Mouse (Mus musculus): ENCODE data around the gene Pkib. TPM values are rescaled to one million over a fixed set of nuclear protein-coding genes. Genes with fewer than 3 reads are reported as not detected.

Gene Pkib
- polyA plus RNA-seq, 1 experiment, result 384 TPM

DNA sequence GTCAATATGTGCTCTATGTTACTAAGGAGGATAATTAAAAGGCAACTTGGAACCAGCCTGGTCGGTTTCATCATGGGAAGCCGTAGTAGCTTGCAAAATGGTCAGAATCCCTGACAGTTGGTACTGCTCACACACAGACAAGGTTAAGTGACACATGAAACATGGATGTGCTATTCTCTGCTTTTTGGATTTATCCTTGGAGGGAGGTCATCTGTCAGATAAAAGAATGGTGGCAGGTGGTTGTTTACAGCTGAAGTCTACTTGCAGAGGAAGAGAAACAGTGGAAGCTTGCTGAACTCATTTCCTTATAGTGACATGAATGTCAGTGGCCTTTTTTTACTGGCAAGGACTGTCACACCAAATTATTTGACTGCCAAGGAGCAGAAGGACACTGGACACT is 32.5 kb downstream of the Pkib start:
- H3K4me1 ChIP-seq (ENCODE audit: control insufficient read depth, insufficient read depth, low read length), result no peaks in the 10 kb centered on the region
- no peaks in the 10 kb centered on the region for H3K27me3 ChIP-seq (ENCODE audit: control insufficient read depth, insufficient read depth, low read length)
- H3K27ac ChIP-seq (ENCODE audit: control insufficient read depth, insufficient read depth, low read depth, low read length), result no peak overlapping the region
- TF ChIP-seq CTCF (IDR thresholded peaks at IDR 0.05; ENCODE audit: control insufficient read depth, insufficient read depth, insufficient replicate concordance, low read depth, low read length) (no peak), POLR2A (IDR thresholded peaks at IDR 0.05; ENCODE audit: control insufficient read depth, low read depth, low read length) (no peak)
- H3K36me3 ChIP-seq (ENCODE audit: control insufficient read depth, insufficient read depth, low read length), result no peaks in the 10 kb centered on the region
- no peak overlapping the region for H3K4me3 ChIP-seq (ENCODE audit: control insufficient read depth, low read depth, low read length)

DNA sequence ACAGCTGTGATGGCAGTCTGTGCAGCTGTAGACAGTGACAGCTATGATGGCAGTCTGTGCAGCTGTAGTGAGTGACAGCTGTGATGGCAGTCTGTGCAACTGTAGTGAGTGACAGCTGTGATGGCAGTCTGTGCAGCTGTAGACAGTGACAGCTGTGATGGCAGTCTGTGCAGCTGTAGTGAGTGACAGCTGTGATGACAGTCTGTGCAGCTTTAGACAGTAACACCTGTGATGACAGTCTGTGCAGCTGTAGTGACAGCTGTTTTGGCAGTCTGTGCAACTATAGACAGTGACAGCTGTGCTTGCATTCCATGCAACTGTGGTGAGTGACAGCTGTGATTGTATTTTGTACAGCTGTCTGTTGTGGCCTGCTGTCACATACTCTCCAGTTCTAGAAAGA is 44.0 kb downstream of the Pkib start:
- H3K36me3 ChIP-seq (ENCODE audit: control insufficient read depth, insufficient read depth, low read length), result no peaks in the 10 kb centered on the region
- H3K27ac ChIP-seq (ENCODE audit: control insufficient read depth, insufficient read depth, low read depth, low read length), result no peak overlapping the region
- TF ChIP-seq POLR2A (IDR thresholded peaks at IDR 0.05; ENCODE audit: control insufficient read depth, low read depth, low read length) (no peak), CTCF (IDR thresholded peaks at IDR 0.05; ENCODE audit: control insufficient read depth, insufficient read depth, insufficient replicate concordance, low read depth, low read length) (no peak)
- H3K4me1 ChIP-seq (ENCODE audit: control insufficient read depth, insufficient read depth, low read length), result no peaks in the 10 kb centered on the region
- no peak overlapping the region for H3K4me3 ChIP-seq (ENCODE audit: control insufficient read depth, low read depth, low read length)
- no peaks in the 10 kb centered on the region for H3K27me3 ChIP-seq (ENCODE audit: control insufficient read depth, insufficient read depth, low read length)

- Histone ChIP-seq H3K4me3 (ENCODE audit: control insufficient read depth, low read depth, low read length) (no peak overlapping the region), H3K36me3 (ENCODE audit: control insufficient read depth, insufficient read depth, low read length) (no peaks in the 10 kb centered on the region), H3K27ac (ENCODE audit: control insufficient read depth, insufficient read depth, low read depth, low read length) (no peak overlapping the region), H3K27me3 (ENCODE audit: control insufficient read depth, insufficient read depth, low read length) (no peaks in the 10 kb centered on the region), H3K4me1 (ENCODE audit: control insufficient read depth, insufficient read depth, low read length) (no peaks in the 10 kb centered on the region)
- TF ChIP-seq CTCF (IDR thresholded peaks at IDR 0.05; ENCODE audit: control insufficient read depth, insufficient read depth, insufficient replicate concordance, low read depth, low read length) (no peak), POLR2A (IDR thresholded peaks at IDR 0.05; ENCODE audit: control insufficient read depth, low read depth, low read length) (no peak)
These were observed 56.2 kb downstream of the Pkib start for GRCm38 (mm10) chr10:57687999-57688398.

- Histone ChIP-seq H3K4me1 (ENCODE audit: control insufficient read depth, insufficient read depth, low read length) (no peaks in the 10 kb centered on the region), H3K36me3 (ENCODE audit: control insufficient read depth, insufficient read depth, low read length) (no peaks in the 10 kb centered on the region), H3K27me3 (ENCODE audit: control insufficient read depth, insufficient read depth, low read length) (no peaks in the 10 kb centered on the region), H3K27ac (ENCODE audit: control insufficient read depth, insufficient read depth, low read depth, low read length) (no peak overlapping the region), H3K4me3 (ENCODE audit: control insufficient read depth, low read depth, low read length) (no peak overlapping the region)
- no peak for TF ChIP-seq CTCF (IDR thresholded peaks at IDR 0.05; ENCODE audit: control insufficient read depth, insufficient read depth, insufficient replicate concordance, low read depth, low read length)
- no peak for TF ChIP-seq POLR2A (IDR thresholded peaks at IDR 0.05; ENCODE audit: control insufficient read depth, low read depth, low read length)
These were observed 58.4 kb downstream of the Pkib start for GRCm38 (mm10) chr10:57690161-57690560.

DNA sequence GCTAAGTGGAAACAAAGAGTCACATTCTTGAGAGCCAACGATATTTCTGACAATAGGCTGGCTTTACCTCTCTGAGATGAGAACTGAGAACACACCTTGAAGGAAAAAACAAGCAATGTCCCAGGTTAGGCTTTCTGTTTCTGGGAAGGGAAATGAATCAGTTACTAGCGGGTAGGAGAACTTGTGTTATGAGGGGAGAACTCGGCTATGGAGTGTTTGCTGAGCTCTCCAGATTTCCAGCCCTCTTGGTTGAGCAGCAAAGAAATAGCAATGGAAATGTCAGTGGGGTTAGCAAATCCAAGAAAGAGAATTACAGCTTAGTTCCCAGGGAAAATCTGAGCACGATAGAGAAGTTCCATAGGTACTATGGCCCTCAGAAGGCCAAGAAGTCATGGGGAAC is 70.5 kb downstream of the Pkib start:
- Histone ChIP-seq H3K4me1 (ENCODE audit: control insufficient read depth, insufficient read depth, low read length) (no peaks in the 10 kb centered on the region), H3K27ac (ENCODE audit: control insufficient read depth, insufficient read depth, low read depth, low read length) (no peak overlapping the region), H3K36me3 (ENCODE audit: control insufficient read depth, insufficient read depth, low read length) (no peaks in the 10 kb centered on the region), H3K27me3 (ENCODE audit: control insufficient read depth, insufficient read depth, low read length) (no peaks in the 10 kb centered on the region), H3K4me3 (ENCODE audit: control insufficient read depth, low read depth, low read length) (no peak overlapping the region)
- TF ChIP-seq CTCF (IDR thresholded peaks at IDR 0.05; ENCODE audit: control insufficient read depth, insufficient read depth, insufficient replicate concordance, low read depth, low read length), result no peak
- TF ChIP-seq POLR2A (IDR thresholded peaks at IDR 0.05; ENCODE audit: control insufficient read depth, low read depth, low read length), result no peak

DNA sequence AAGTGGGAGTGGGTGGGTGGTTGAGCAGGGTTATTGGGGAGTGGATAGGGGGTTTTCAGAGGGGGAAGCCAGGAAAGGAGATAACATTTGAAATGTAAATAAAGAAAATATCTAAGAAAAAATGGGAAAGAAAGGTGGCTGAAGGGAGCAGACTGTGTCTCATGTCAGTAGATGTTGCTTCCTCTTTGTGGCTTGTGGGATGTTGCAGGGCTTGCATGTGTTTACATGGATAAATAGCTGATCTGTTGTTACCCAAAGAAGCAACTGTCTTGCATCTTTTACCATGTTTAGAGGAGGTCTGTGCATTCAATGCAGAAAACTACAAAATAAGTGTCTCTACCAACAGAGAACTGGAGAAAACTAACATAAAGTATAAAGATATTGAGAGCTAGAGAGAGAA is 89.3 kb downstream of the Pkib start:
- H3K4me3 ChIP-seq (ENCODE audit: control insufficient read depth, low read depth, low read length), result no peak overlapping the region
- H3K27ac ChIP-seq (ENCODE audit: control insufficient read depth, insufficient read depth, low read depth, low read length), result no peak overlapping the region
- H3K27me3 ChIP-seq (ENCODE audit: control insufficient read depth, insufficient read depth, low read length), result no peaks in the 10 kb centered on the region
- H3K36me3 ChIP-seq (ENCODE audit: control insufficient read depth, insufficient read depth, low read length), result no peaks in the 10 kb centered on the region
- no peak for TF ChIP-seq POLR2A (IDR thresholded peaks at IDR 0.05; ENCODE audit: control insufficient read depth, low read depth, low read length)
- no peaks in the 10 kb centered on the region for H3K4me1 ChIP-seq (ENCODE audit: control insufficient read depth, insufficient read depth, low read length)

DNA sequence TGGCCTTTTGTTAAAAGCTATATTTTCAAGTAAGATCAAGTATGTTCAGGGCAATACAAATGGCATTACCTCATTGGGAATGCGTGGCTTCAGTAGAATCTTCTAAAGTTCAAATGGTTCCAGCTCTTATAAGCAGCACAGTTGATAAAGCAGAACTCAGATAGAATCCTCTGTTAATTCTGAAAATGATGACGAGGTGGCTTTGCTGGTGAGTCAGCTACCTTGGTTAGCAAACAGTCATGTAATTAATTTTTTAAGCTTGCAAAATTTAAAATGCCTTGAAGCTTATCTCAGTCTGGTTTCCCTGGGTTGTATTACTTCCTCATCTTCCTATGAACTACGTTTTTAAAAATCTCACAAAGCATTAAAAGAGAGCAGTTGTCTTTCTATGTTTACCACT is 90.6 kb downstream of the Pkib start:
- H3K4me3 ChIP-seq (ENCODE audit: control insufficient read depth, low read depth, low read length), result no peak overlapping the region
- H3K36me3 ChIP-seq (ENCODE audit: control insufficient read depth, insufficient read depth, low read length), result no peaks in the 10 kb centered on the region

DNA sequence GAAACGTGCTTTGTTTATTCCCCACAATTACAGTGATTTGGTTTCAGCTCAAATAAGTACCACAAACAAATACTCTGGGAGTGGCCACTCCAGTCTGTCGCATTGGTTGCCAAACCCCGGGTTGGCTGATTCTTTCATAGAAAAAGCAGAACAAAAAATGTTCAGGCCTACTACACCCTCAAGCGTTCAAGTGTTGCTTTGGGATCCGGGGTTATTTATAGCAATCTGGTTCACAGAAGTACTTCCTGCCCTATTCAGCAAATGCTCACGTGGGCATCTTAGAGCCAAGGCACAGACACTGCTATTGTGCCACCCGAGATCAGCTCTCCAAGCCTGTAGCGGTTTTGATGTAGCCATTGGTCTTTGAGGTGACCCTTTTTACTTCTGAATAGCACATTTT is 95.9 kb downstream of the Pkib start:
- TF ChIP-seq POLR2A (IDR thresholded peaks at IDR 0.05; ENCODE audit: control insufficient read depth, low read depth, low read length), result no peak
- no peaks in the 10 kb centered on the region for H3K27me3 ChIP-seq (ENCODE audit: control insufficient read depth, insufficient read depth, low read length)
- no peaks in the 10 kb centered on the region for H3K4me1 ChIP-seq (ENCODE audit: control insufficient read depth, insufficient read depth, low read length)
- no peaks in the 10 kb centered on the region for H3K36me3 ChIP-seq (ENCODE audit: control insufficient read depth, insufficient read depth, low read length)
- no peak overlapping the region for H3K27ac ChIP-seq (ENCODE audit: control insufficient read depth, insufficient read depth, low read depth, low read length)
- no peak overlapping the region for H3K4me3 ChIP-seq (ENCODE audit: control insufficient read depth, low read depth, low read length)

More for the DNA sequence above, 90.6 kb downstream of the Pkib start:
- TF ChIP-seq CTCF (IDR thresholded peaks at IDR 0.05; ENCODE audit: control insufficient read depth, insufficient read depth, insufficient replicate concordance, low read depth, low read length) (no peak), POLR2A (IDR thresholded peaks at IDR 0.05; ENCODE audit: control insufficient read depth, low read depth, low read length) (no peak)
- H3K27ac ChIP-seq (ENCODE audit: control insufficient read depth, insufficient read depth, low read depth, low read length), result no peak overlapping the region
- no peaks in the 10 kb centered on the region for H3K4me1 ChIP-seq (ENCODE audit: control insufficient read depth, insufficient read depth, low read length)
- H3K27me3 ChIP-seq (ENCODE audit: control insufficient read depth, insufficient read depth, low read length), result no peaks in the 10 kb centered on the region

Measured in testis, adult 2 months (tissue).